ENCODE assay signal across 8 mouse cellular contexts in genomic region chr14:13961401-13962112, GRCm38 (mm10). TPM values are rescaled to one million over a fixed set of nuclear protein-coding genes. Genes with fewer than 3 reads are reported as not detected.
A peak's percentile ranks its signal among the peaks of the same experiment; 100 is the strongest.
DNase-seq lines count a peak whose midpoint lies in the region; ATAC-seq and TF ChIP-seq lines count a peak whose summit lies in the region.

TSS of gene Atxn7 (plus strand) at chr14:13961440.
TSS of gene Thoc7 (minus strand) at chr14:13961852.

- TF ChIP-seq CTCF in embryonic fibroblast, embryonic 13.5 days (IDR thresholded peaks at IDR 0.05; ENCODE audit: borderline replicate concordance, insufficient read depth, low read length), result no peak
- no peak for TF ChIP-seq CTCF in liver, embryonic 14.5 days (IDR thresholded peaks at IDR 0.05; ENCODE audit: low read depth)

- H3K9me3 ChIP-seq in heart, embryonic 11.5 days (replicated peaks; ENCODE audit: control insufficient read depth, low read length), result no peaks in the 10 kb centered on the region
- H3K9me3 ChIP-seq in kidney, embryonic 15.5 days (replicated peaks), result no peaks in the 10 kb centered on the region
- no peaks in the 10 kb centered on the region for H3K9me3 ChIP-seq in liver, embryonic 14.5 days (ENCODE audit: control insufficient read depth, low read length)

- H3K36me3 ChIP-seq in heart, embryonic 11.5 days (ENCODE audit: control insufficient read depth, insufficient read depth, low read length), result no peaks in the 10 kb centered on the region
- no peaks in the 10 kb centered on the region for H3K36me3 ChIP-seq in kidney, embryonic 15.5 days
- H3K36me3 ChIP-seq in liver, embryonic 14.5 days (replicated peaks; ENCODE audit: control insufficient read depth, insufficient read depth, low read depth), result no peaks in the 10 kb centered on the region

- no peak for TF ChIP-seq POLR2A in embryonic fibroblast, embryonic 13.5 days (IDR thresholded peaks at IDR 0.05; ENCODE audit: low read depth, low read length)

- no peaks in the 10 kb centered on the region for H3K27me3 ChIP-seq in heart, embryonic 11.5 days (ENCODE audit: control insufficient read depth, insufficient read depth, low read length)
- no peaks in the 10 kb centered on the region for H3K27me3 ChIP-seq in kidney, embryonic 15.5 days
- no peaks in the 10 kb centered on the region for H3K27me3 ChIP-seq in liver, embryonic 14.5 days (ENCODE audit: control insufficient read depth, insufficient read depth, low read length)

- WGBS in heart, embryonic 11.5 days (ENCODE audit: insufficient replicate concordance), result 8% methylated on average over 31 of the region's 56 CpGs
- 4% methylated on average over 48 of the region's 56 CpGs for WGBS in kidney, embryonic 15.5 days
- 1% methylated on average over 53 of the region's 56 CpGs for WGBS in liver, embryonic 14.5 days (ENCODE audit: insufficient replicate concordance)

- H3K4me1 ChIP-seq in embryonic fibroblast, embryonic 13.5 days (ENCODE audit: control insufficient read depth, insufficient read depth, low read length), result peaks cover 3% of the 10 kb centered on the region
- peaks cover 6% of the 10 kb centered on the region; the same call in 1 of the 2 replicates for H3K4me1 ChIP-seq in heart, embryonic 11.5 days (ENCODE audit: control insufficient read depth, insufficient read depth, low read length)
- H3K4me1 ChIP-seq in kidney, embryonic 15.5 days, result peaks cover 14% of the 10 kb centered on the region
- peaks cover 4 to 8% of the 10 kb centered on the region in 2 experiments for H3K4me1 ChIP-seq in liver, embryonic 14.5 days (replicated peaks; ENCODE audit: control insufficient read depth in 2 of 2, insufficient read depth in 2 of 2, low read length in 1 of 2)

- ATAC-seq in heart, embryonic 11.5 days (replicated peaks; ENCODE audit: insufficient number of reproducible peaks, low FRiP score, low TSS enrichment), result peak; percentile 62
- ATAC-seq in kidney, embryonic 15.5 days (replicated peaks; ENCODE audit: low FRiP score), result peak; percentile 72
- ATAC-seq in liver, embryonic 14.5 days (ENCODE audit: insufficient read depth), result peak; percentile 78

- peak within 1 kb of the TSS; percentile 90 for H3K4me3 ChIP-seq in embryonic fibroblast, embryonic 13.5 days (ENCODE audit: insufficient read depth, low read length)
- H3K4me3 ChIP-seq in heart, embryonic 11.5 days (ENCODE audit: low read depth, low read length), result peak within 1 kb of the TSS; percentile 71
- peak within 1 kb of the TSS; percentile 90 for H3K4me3 ChIP-seq in kidney, embryonic 15.5 days (replicated peaks)
- peak within 1 kb of the TSS; percentile 97 to 100 for H3K4me3 ChIP-seq in liver, embryonic 14.5 days (ENCODE audit: insufficient read depth in 1 of 2, low read depth in 2 of 2, low read length in 2 of 2)

- H3K4me2 ChIP-seq in heart, embryonic 11.5 days, result peak within 1 kb of the TSS; percentile 71
- peak within 1 kb of the TSS; percentile 67 for H3K4me2 ChIP-seq in kidney, embryonic 15.5 days
- H3K4me2 ChIP-seq in liver, embryonic 14.5 days (ENCODE audit: low read depth), result peak within 1 kb of the TSS; percentile 81

- peak within 1 kb of the TSS; percentile 97 for H3K9ac ChIP-seq in heart, embryonic 11.5 days (ENCODE audit: low read depth, low read length)
- peak within 1 kb of the TSS; percentile 95 for H3K9ac ChIP-seq in kidney, embryonic 15.5 days
- peak within 1 kb of the TSS; percentile 97 for H3K9ac ChIP-seq in liver, embryonic 14.5 days (replicated peaks)

- peak within 1 kb of the TSS; percentile 30; the same call in 1 of the 2 replicates for H3K27ac ChIP-seq in embryonic fibroblast, embryonic 13.5 days (ENCODE audit: insufficient read depth, low read length)
- H3K27ac ChIP-seq in heart, embryonic 11.5 days (ENCODE audit: low read depth, low read length), result peak within 1 kb of the TSS; percentile 68
- peak within 1 kb of the TSS; percentile 89 for H3K27ac ChIP-seq in kidney, embryonic 15.5 days
- peak within 1 kb of the TSS; percentile 48 for H3K27ac ChIP-seq in liver, embryonic 14.5 days

- TF ChIP-seq EP300 in liver, embryonic 14.5 days (IDR thresholded peaks at IDR 0.05; ENCODE audit: low read depth), result no peak

- DNase-seq in CD4-positive, CD25-positive, alpha-beta regulatory T cell, adult 2 months (ENCODE audit: low read depth, low spot score), result peak; percentile 55
- DNase-seq in adrenal gland, postnatal 4 days (ENCODE audit: low spot score in 2 of 2), result peak; percentile 12 to 21
- peak in 1 of 3 experiments; percentile 10 for DNase-seq in liver, embryonic 14.5 days (ENCODE audit: low read depth in 3 of 3, low spot score in 3 of 3)
- peak; percentile 71 for DNase-seq in neural tube, embryonic 10.5 days (ENCODE audit: extremely low spot score, low spot score)
- DNase-seq in testis, postnatal 14 days (ENCODE audit: low spot score), result peak; percentile 74

RNA-seq across cellular contexts. Expression of gene Atxn7, which starts in this region (rescaled TPM):
- 10 to 100 TPM; 32.0 to 35.2 TPM for total RNA-seq in adrenal gland, postnatal 4 days (2021)
- polyA plus RNA-seq in embryonic fibroblast, embryonic 13.5 days (2011; ENCODE audit: insufficient read length, low read depth, missing spikeins), result 11.9 and 14.2 TPM in 2 replicates
- polyA plus RNA-seq in heart, embryonic 11.5 days (2014; fragmentation: Nextera tagmentation; extraction: Ambion mirVana), result 3.2 and 5.2 TPM in 2 replicates
- polyA plus RNA-seq in kidney, embryonic 15.5 days (2015; fragmentation: Nextera tagmentation; extraction: Ambion mirVana), result 3.9 and 4.2 TPM in 2 replicates
- polyA plus RNA-seq in liver, embryonic 14.5 days (2012; rRNA removed), result 3.0 and 3.2 TPM in 2 replicates
- 1.1 and 1.5 TPM in 2 replicates for polyA plus RNA-seq in liver, embryonic 14.5 days (2014; fragmentation: Nextera tagmentation; extraction: Ambion mirVana)

RNA-seq across cellular contexts. Expression of gene Thoc7, which starts in this region (rescaled TPM):
- total RNA-seq in adrenal gland, postnatal 4 days (2021), result 100 to 1,000 TPM; 137 to 141 TPM
- polyA plus RNA-seq in embryonic fibroblast, embryonic 13.5 days (2011; ENCODE audit: insufficient read length, low read depth, missing spikeins), result 118 and 128 TPM in 2 replicates
- polyA plus RNA-seq in heart, embryonic 11.5 days (2014; fragmentation: Nextera tagmentation; extraction: Ambion mirVana), result 160 and 161 TPM in 2 replicates
- polyA plus RNA-seq in kidney, embryonic 15.5 days (2015; fragmentation: Nextera tagmentation; extraction: Ambion mirVana), result 174 and 190 TPM in 2 replicates
- 23.3 and 45.1 TPM in 2 replicates for polyA plus RNA-seq in liver, embryonic 14.5 days (2012; rRNA removed)
- polyA plus RNA-seq in liver, embryonic 14.5 days (2014; fragmentation: Nextera tagmentation; extraction: Ambion mirVana), result 93.6 and 98.9 TPM in 2 replicates

Comparison
In these comparisons a context has a peak if more than half of its experiments do, and no peak if none do; other contexts are left out.
1. H3K27ac ChIP-seq: peak in every context shown above with its lines; median percentile 89 in kidney, embryonic 15.5 days; 68 in heart, embryonic 11.5 days; 48 in liver, embryonic 14.5 days; 30 in embryonic fibroblast, embryonic 13.5 days.